Mouse (Mus musculus): ENCODE results near the gene Srd5a3.

DNA sequence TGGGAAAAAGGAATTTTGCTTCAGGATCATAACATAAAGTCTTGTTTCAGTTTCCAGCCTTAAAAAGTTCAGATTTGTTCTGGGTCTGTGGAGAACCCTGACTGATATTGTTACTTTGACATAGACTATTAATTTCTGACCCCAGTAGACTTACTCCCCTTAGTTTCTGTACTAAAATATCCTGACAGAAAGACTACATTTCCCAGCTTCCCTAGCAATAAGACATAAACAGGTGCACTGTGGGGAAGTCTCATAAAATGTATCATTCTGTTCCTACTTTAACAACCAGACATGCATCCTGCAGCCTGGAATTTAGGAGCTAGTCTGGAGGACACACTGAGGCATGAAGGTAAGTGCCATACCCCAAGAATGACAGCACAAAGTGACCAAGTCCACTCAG lies 31.0 kb downstream of the Srd5a3 start:
- TF ChIP-seq POLR2A (IDR thresholded peaks at IDR 0.05; ENCODE audit: low read depth, low read length) (no peak), CTCF (conservative IDR thresholded peaks at IDR 0.05; ENCODE audit: insufficient read depth, insufficient read length, low read depth, low read length) (no peak)

Measured in kidney, adult 2 months (tissue).